Mouse (Mus musculus): Measurements from ENCODE around the gene Slc26a1.

GRCm38 (mm10) chr5:108695861-108696260, 20.5 kb upstream of the Slc26a1 start:
- TF ChIP-seq CTCF (IDR thresholded peaks at IDR 0.05; ENCODE audit: control insufficient read depth, insufficient read depth, low read length): no peak
- TF ChIP-seq POLR2A (IDR thresholded peaks at IDR 0.05; ENCODE audit: borderline replicate concordance, control insufficient read depth, low read depth, low read length): no peak
